Mouse (Mus musculus): ENCODE results near the gene Wwp2.

GRCm38 (mm10) chr8:107436841-107437421 lies 766 bp downstream of the Wwp2 start:
- TF ChIP-seq CTCF (IDR thresholded peaks at IDR 0.05; ENCODE audit: low read depth, low read length), result no peak
- no peak for TF ChIP-seq POLR2A (IDR thresholded peaks at IDR 0.05; ENCODE audit: extremely low read depth, insufficient read depth, low read length)
